Mouse (Mus musculus) right cerebral cortex, adult 2 months (tissue): ENCODE measurements at regions not wholly inside any gene's neighbourhood (a gene's known extent, or its start where the extent isn't known, plus 50 kb on each side); places are given as distances from the start of the nearest gene placed in this dataset.
"Not testable (repeated sequence)": the region's sequence is repeated elsewhere in the genome, so short reads cannot be mapped to it uniquely, and the experiment has no call there.

Source experiments
- DNase-seq, 2 experiments: peaks; one replicate each; pipeline ENCODE4 v3.0.0; 2021 to 2022; ENCODE audit warnings: low spot score in 2 of 2

- DNase-seq, result no peak
Observed at GRCm38 (mm10) chr15:24358398-24358797, 1055.2 kb downstream of the Basp1 start.

DNA sequence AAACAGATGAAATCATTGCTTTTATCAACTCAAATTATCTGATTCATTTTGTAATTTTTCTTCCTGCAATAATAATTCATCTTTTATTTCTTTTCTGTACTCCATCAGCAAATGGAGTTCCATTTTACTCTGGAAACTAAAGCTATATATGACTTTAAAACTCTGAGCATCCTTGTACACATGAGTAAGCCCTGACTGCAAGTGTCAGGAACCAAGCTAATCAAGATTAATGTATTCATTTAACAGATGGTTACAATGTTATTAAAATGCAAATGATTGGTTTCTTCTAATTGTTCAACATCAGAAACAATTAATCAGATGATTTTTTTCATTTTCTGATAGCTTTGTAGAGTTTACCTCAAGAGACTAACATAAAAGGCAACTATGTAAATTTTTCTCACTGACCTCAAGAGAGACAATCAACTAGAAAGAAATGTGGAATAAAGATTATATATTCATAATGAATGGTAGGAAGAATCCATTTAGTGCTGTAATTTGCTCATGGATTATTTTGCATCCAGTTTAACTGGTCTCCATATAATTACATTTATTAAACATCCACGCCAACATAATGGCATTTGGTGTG lies 1064.5 kb downstream of the Basp1 start:
- no peak for DNase-seq

- not testable (repeated sequence) for DNase-seq
Observed at GRCm38 (mm10) chr15:24335876-24336275, 1077.7 kb downstream of the Basp1 start.

GRCm38 (mm10) chr15:24303123-24303522 lies 1110.4 kb downstream of the Basp1 start:
- DNase-seq, result not testable (repeated sequence)

DNA sequence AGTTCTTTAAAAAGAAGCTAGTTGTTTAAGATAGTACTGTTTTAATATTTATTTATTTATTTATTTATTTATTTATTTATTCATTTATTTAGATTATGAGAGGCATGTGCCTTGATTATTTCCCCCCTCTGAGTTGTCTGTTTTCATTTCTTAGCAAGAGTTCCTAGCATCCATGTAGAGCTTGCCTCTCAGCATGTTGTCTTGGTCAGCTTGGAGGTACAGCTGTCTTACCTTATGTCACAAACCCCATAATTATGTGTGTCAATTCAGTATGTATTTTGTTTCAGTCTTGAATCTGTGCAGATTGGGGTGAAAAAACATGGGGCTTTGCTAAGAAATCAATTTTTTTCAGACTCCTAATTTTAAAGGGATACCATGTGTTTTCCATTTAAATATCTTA lies 1116.3 kb downstream of the Basp1 start:
- DNase-seq, result no peak

DNA sequence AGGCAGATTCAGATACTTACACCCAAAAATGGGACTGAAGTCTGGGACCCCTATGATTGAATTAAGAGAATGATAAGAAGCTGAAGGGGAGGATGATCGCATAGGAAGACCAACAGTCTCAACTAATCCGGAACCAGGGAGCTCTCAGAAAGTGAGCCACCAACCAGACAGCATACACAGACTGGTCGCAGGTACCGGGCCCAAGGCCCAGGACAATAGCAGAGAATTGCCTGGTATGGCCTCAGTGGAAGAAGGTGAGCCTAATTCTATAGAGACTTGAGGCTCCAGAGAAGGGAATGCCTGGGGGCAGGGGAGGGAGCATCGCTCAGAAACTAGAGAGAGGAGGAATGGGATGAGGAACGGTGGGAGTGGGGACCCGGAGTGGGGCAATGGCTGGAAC lies 1116.8 kb downstream of the Basp1 start:
- DNase-seq, result no peak

DNA sequence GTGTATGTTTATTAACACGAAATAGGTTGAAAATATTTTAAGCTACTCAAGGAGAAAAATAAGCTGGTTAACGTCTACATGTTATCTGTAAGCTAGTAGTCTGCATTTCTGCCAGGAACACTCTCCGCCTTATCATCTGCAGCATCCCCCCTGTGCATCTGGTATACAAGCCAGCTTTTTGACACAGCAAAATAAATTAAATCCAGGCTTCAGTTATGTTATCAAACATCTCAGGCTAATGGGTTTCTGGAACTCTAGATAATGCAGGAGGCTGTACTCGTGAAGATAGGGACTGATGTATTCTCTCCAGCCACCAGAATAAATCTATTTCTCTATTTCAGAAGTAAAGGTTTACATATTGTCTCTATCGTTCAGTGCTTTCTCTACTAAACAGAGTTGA lies 1138.5 kb downstream of the Basp1 start:
- no peak for DNase-seq

- no peak for DNase-seq
Observed at GRCm38 (mm10) chr15:24267360-24267759, 1146.2 kb downstream of the Basp1 start.
